Mouse (Mus musculus) ES-Bruce4 (cell line): Measurements from ENCODE around the gene Usp3. TPM values are rescaled to one million over a fixed set of nuclear protein-coding genes. Genes with fewer than 3 reads are reported as not detected.

Source experiments
- H3K27ac ChIP-seq: 2 replicates; pipeline ENCODE4 v1.5.1; 2012; ENCODE audit warnings: low read length, inconsistent platforms; ENCODE audit not compliant: insufficient read depth
- H3K27me3 ChIP-seq: 2 replicates; pipeline ENCODE4 v1.6.1; 2012; ENCODE audit warnings: mild to moderate bottlenecking, low read length, inconsistent platforms; ENCODE audit not compliant: control insufficient read depth, poor library complexity, insufficient read depth, severe bottlenecking
- H3K36me3 ChIP-seq: 2 replicates; pipeline ENCODE4 v1.6.1; 2012; ENCODE audit warnings: inconsistent platforms, mild to moderate bottlenecking, low read length, moderate library complexity; ENCODE audit not compliant: control insufficient read depth, poor library complexity, insufficient read depth, severe bottlenecking
- H3K4me1 ChIP-seq: one replicate; pipeline ENCODE4 v1.8.1; 2011; ENCODE audit warnings: low read length; ENCODE audit not compliant: control insufficient read depth, insufficient read depth
- H3K4me3 ChIP-seq: 2 replicates; pipeline ENCODE4 v1.5.1; 2011; ENCODE audit warnings: low read depth, mild to moderate bottlenecking, low read length
- H3K9ac ChIP-seq: 2 replicates; pipeline ENCODE4 v1.6.1; 2012; ENCODE audit warnings: low read depth, mild to moderate bottlenecking, inconsistent platforms; ENCODE audit not compliant: poor library complexity, severe bottlenecking
- H3K9me3 ChIP-seq: replicated peaks from 2 replicates; pipeline ENCODE4 v1.6.1; 2012; ENCODE audit warnings: mild to moderate bottlenecking, low read length, inconsistent platforms; ENCODE audit not compliant: control insufficient read depth, poor library complexity, insufficient read depth, severe bottlenecking
- CTCF ChIP-seq: IDR thresholded peaks from one replicate; pipeline ENCODE4 v1.8.1; 2011; ENCODE audit warnings: low read depth, low read length
- EP300 ChIP-seq: IDR thresholded peaks from 2 replicates; pipeline ENCODE4 v1.6.1; 2011; ENCODE audit warnings: low read depth, low read length; ENCODE audit not compliant: insufficient read depth
- POLR2A ChIP-seq: IDR thresholded peaks from one replicate; pipeline ENCODE4 v1.8.1; 2011; ENCODE audit warnings: low read length; ENCODE audit not compliant: insufficient read depth
- polyA plus RNA-seq: library from polyadenylated mRNA; stranded (reverse); fragments of >200 nt; gene quantifications from 2 replicates; pipeline ENCODE4 v1.2.4, GENCODE M21; 2011; ENCODE audit warnings: low read depth; ENCODE audit not compliant: missing spikeins, insufficient read depth, insufficient read length

Gene Usp3
- polyA plus RNA-seq, 1 experiment, result 51.5 TPM

DNA sequence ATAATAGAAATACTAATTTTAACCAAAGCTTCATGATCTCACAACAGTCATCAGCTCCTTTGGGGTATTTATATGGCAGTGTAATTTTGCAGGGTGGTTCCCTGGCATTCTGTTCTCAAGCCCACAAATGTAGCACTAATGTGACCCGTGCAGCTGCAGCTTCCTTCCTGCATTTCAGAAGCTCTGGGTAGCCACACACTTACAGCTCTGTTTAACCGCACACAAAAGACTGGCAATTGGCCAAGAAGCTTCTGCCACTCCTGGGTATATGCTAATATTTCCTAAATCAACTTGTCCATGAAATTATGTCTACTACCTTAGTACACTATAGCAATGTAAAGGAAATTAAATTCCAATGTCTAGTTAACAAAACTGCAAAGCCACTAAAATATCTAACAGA is 32.6 kb downstream of the Usp3 start:
- Histone ChIP-seq H3K36me3 (no peaks in the 10 kb centered on the region), H3K27ac (no peak overlapping the region), H3K4me1 (no peaks in the 10 kb centered on the region), H3K9me3 (no peaks in the 10 kb centered on the region), H3K27me3 (no peaks in the 10 kb centered on the region), H3K9ac (no peak overlapping the region), H3K4me3 (no peak overlapping the region)
- TF ChIP-seq EP300 (no peak), CTCF (no peak), POLR2A (no peak)

DNA sequence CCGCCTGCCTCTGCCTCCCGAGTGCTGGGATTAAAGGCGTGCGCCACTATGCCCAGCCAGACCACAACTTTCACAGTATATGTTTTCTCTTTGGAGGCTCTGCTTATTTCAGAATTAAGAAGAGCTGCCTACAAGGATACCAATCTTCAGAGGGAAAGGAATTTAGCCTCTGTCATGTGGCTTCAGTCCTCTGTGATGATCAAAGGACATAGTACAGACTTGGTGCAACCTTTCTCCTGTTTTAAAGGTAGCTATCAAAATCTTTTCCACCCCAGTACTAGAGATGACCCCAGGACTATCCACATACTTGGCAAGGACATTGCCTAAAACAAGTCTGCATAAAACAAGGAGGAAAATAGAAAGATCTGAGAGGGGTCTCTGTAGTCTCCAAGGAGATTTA is 34.0 kb downstream of the Usp3 start:
- Histone ChIP-seq H3K9ac (no peak overlapping the region), H3K27ac (no peak overlapping the region), H3K9me3 (no peaks in the 10 kb centered on the region), H3K27me3 (no peaks in the 10 kb centered on the region), H3K4me3 (no peak overlapping the region), H3K36me3 (no peaks in the 10 kb centered on the region), H3K4me1 (no peaks in the 10 kb centered on the region)
- TF ChIP-seq POLR2A (no peak), EP300 (no peak), CTCF (no peak)

GRCm38 (mm10) chr9:66542785-66543184 is 50.2 kb downstream of the Usp3 start:
- Histone ChIP-seq H3K27ac (no peak overlapping the region), H3K36me3 (no peaks in the 10 kb centered on the region; the same call in 1 of the 2 replicates)

GRCm38 (mm10) chr9:66521595-66521994 is 71.3 kb downstream of the Usp3 start:
- H3K4me1 ChIP-seq, result no peaks in the 10 kb centered on the region
- no peak overlapping the region for H3K9ac ChIP-seq
- H3K4me3 ChIP-seq, result no peak overlapping the region
- no peak overlapping the region for H3K27ac ChIP-seq
- 0 out of 2 replicates have a peak, but pooled peaks cover 2% of the 10 kb centered on the region for H3K36me3 ChIP-seq
- H3K27me3 ChIP-seq, result no peaks in the 10 kb centered on the region
- no peaks in the 10 kb centered on the region for H3K9me3 ChIP-seq
- TF ChIP-seq POLR2A, result no peak
- no peak for TF ChIP-seq CTCF
- no peak for TF ChIP-seq EP300

More at GRCm38 (mm10) chr9:66542785-66543184, 50.2 kb downstream of the Usp3 start:
- Histone ChIP-seq H3K27me3 (no peaks in the 10 kb centered on the region), H3K4me1 (no peaks in the 10 kb centered on the region), H3K9me3 (no peaks in the 10 kb centered on the region), H3K4me3 (no peak overlapping the region), H3K9ac (no peak overlapping the region)
- TF ChIP-seq POLR2A (no peak), EP300 (no peak), CTCF (no peak)

- TF ChIP-seq EP300 (no peak), CTCF (no peak), POLR2A (no peak)
- no peaks in the 10 kb centered on the region for H3K9me3 ChIP-seq
- 0 out of 2 replicates have a peak, but pooled peaks cover 2% of the 10 kb centered on the region for H3K36me3 ChIP-seq
Observed at GRCm38 (mm10) chr9:66520299-66520698, 72.6 kb downstream of the Usp3 start.

DNA sequence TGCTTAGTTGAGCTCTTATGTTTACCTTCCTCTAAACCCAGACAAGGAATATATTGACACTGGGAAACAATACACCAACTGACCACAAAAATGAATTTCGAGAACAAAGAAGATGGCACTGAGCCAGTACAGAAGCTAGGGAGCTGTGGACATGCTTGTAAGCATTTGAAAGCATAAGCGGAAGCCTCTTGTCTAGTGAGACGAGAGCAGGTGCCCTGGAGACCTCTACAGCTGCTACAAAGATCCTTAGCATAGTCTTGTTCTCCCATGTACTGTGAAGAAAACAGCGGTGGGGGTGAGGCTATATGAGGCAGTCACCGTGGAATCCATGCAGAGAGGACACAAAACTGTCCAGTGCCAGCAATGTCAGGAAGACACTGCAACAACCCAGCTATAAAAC is 74.0 kb downstream of the Usp3 start:
- no peaks in the 10 kb centered on the region for H3K27me3 ChIP-seq

More at GRCm38 (mm10) chr9:66520299-66520698, 72.6 kb downstream of the Usp3 start:
- Histone ChIP-seq H3K4me1 (no peaks in the 10 kb centered on the region), H3K27me3 (no peaks in the 10 kb centered on the region), H3K27ac (no peak overlapping the region), H3K9ac (no peak overlapping the region), H3K4me3 (no peak overlapping the region)

More for the DNA sequence above, 74.0 kb downstream of the Usp3 start:
- no peak overlapping the region for H3K4me3 ChIP-seq
- 0 out of 2 replicates have a peak, but pooled peaks cover 2% of the 10 kb centered on the region for H3K36me3 ChIP-seq
- H3K27ac ChIP-seq, result no peak overlapping the region
- no peak overlapping the region for H3K9ac ChIP-seq
- TF ChIP-seq CTCF, result no peak
- TF ChIP-seq POLR2A, result no peak
- no peak for TF ChIP-seq EP300
- no peaks in the 10 kb centered on the region for H3K9me3 ChIP-seq
- no peaks in the 10 kb centered on the region for H3K4me1 ChIP-seq
